Mouse (Mus musculus): ENCODE data around the gene Fam192a.

Fam192a gene

DNA sequence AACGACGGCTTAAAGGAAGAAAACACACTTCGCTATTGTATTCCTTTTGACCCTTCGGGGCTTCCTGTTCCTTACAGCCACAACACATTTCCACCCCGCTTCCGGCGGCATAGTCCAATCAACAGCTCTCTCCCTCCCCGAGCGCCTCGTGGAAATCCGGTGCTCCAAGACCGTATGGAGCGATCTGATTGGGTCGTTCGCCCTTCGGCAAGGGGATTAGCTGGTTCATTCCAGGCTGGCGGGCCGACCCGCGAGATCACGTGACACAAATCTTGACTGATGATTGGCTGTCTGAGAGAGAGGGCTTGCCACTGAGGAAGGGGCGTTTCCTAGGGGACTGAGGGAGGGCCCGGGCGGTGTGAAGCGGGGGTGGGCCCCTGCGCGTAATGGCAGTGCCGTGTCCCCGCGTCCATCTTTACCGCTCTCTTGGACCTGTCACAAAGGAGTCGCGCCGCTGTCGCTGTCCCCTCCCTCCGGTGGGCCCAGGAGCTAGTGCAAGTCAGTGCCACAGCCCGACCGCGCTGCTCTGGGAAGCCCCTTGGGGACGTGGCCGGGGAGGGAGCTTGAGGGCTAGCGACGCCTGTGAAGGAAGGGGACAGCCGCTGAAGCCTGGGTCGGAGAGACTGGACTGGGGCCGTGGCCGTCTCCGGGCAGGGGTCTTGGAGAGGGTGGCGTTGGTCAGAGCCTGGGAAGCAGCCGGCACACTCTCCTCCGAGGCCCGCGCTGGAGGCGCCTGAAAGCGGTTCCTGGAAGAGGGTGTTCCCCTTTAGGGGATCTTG, at the start of gene Fam192a, which contains the start of gene Rspry1:
Fam192a (minus strand) TSS at position 391 of the 779 bp plus-strand sequence.
Rspry1 (plus strand) TSS at position 331 of the 779 bp plus-strand sequence.
- DNase-seq = peak; percentile 98 to 99

- DNase-seq = no peak
Measured at GRCm38 (mm10) chr8:94649496-94649895, 47.7 kb upstream of the Fam192a start.

- DNase-seq = no peak
Measured at GRCm38 (mm10) chr8:94646165-94646564, 44.4 kb upstream of the Fam192a start.

DNA sequence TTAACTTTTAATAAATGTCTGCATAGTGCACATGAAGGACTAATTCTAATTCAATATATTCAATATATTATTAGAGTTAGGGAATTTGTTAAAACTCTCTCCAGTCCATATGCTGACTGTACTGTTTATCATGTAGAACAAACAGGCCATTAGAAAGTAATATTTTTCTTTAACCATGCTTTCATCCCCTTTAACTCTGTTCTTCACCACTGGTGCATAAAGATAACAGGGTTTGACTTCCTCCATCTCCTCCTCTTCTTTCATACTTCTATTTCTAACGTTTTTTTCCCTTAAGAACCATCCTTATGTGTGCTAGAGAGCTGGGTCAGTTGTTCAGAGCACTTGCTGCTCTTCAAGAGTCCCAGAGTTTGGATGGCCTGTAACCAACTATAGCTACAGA, 43.4 kb upstream of the Fam192a start:
- DNase-seq = no peak

DNA sequence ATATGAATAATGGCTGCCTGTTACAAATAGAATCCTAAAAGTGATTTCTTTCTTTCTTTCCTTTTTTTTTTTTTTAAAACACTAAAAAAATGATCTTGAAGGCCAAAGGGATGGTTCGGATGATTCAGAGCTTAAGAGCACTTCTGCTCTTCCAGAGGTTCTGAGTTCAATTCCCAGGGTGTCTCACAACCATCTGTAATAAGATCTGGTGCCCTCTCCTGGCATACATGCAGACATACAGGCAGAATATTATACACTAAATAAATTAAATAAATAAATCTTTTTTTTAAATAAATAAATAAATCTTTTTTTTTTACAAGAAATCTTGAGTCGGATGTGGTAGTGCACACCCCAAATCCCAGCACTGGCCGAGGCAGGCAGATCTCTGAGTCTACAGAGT, 40.1 kb upstream of the Fam192a start:
- DNase-seq = no peak

DNA sequence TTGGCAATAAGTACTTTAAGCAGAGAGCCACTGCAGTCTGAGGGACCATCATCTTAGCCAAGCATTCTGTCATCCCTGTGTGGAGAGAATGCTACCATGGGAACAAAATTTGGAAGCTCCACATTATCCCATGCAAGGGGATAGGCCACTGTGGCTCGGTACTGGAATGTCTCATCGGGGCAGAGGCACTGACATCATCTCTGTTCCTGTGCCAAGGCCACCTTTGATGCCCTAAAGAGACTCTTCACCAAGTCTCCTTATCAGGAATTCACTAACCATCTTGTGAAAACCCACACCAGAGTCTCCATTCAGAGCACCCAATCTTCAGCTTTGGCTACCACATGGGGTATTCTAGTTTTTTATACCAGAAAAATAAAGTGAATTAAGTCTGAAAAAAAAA, 39.4 kb upstream of the Fam192a start:
- no peak for DNase-seq

DNA sequence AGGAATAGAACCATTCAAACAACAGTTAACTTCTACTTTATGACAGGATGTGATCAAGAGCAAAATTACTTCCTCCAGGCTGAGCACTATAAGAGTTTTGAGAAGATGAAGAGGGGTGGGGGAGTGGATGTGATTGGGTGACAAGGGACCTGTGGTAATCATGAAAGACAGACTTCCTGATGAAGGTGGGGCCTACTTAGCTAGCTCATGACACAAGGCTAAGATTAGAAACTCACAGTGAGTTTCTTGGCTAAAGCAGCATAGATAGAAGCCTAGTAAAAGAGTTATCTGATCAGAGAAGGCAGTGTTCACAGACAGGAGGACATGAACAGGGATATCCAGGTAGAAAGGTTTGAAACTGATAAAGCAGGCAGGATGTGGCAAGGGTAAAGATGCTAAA, 32.4 kb upstream of the Fam192a start:
- no peak for DNase-seq

DNA sequence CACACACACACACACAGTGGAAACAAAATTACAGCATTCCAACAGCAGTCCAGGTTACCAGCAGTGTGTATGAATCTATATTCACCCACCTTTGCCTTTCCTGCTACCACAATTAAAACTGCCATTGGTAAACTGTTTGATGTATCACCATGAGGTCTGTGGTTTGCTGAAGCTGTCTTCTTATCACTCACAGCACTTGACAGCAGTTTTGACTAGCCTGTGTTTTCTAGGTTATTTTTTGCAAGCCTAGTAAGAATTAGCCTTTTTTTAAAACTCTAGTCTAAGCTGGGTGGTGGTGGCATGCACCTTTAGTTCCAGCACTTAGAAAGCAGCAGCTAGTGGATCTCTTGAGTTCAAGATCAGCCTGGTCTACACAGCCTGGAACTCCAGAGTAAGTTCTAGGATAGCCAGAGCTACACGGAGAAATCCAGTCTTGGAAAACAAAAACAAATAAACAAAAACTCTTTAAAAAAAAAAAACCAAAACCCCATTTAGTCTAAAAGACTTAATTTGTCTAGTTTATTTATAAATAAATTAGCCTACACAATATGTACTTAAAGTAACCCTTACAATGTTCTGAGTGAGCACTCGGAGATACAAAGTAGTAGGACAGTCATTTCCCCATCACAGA, 31.9 kb upstream of the Fam192a start:
- no peak for DNase-seq

DNA sequence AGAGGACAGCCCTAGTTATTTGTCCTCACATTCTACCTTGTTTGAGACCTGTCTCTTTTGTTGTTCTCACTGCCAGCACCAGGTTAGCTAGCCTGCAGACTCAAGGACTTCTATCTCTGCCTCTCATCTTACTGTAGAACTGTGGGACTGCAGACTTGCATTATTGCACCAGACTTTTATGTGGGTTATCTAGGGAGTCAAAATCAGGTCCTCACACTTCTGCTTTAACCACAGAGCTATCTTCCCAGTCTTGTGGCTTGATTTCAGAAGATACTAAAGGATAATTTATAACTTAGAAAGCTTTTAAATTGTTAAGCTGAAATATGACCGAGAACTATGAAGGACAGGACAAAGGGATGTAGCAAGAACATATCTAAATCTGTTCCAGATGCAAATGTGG, 23.1 kb upstream of the Fam192a start:
- DNase-seq = no peak

DNA sequence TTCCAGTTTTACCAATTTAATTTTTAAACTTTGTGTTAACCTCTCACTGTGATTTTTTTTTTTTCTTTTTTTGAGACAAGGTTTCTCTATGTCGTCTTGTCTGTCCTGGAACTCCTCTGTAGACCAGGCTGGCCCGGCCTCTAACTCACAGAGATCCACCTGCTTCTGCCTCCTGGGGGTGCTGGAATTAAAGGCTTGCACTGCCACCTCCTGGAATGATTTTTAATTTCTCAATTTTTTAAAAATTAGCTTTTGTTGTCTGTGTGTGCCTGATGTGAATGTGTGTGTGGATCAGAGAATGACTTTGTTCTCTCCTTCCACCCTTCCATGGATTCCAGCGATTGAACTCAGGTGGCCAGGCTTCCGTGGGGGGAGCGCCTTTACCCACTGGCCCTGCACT, 5.3 kb upstream of the Fam192a start:
- no peak for DNase-seq

DNA sequence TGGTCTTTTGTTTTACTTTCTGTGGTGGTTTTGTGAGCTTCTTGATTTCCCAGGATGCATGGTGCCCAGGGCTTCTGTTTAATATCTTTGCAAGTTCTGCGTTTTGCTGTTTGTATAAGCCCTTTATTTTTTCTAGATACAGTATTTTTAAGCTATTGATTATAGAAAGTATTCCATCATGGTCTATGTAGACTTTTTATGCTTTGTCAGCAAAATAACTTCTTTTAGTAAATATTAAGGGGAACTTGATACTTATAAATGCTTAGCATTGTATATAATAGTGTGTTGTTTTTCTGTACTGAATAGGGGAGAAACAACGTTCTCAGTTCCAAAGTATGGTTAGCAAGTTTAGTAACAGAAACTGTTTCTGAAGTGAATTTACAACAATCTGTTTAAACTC, 2.2 kb upstream of the Fam192a start:
- no peak for DNase-seq

- DNase-seq = peak; percentile 41 to 61
Measured at GRCm38 (mm10) chr8:94602471-94603131, 804 bp upstream of the Fam192a start.

DNA sequence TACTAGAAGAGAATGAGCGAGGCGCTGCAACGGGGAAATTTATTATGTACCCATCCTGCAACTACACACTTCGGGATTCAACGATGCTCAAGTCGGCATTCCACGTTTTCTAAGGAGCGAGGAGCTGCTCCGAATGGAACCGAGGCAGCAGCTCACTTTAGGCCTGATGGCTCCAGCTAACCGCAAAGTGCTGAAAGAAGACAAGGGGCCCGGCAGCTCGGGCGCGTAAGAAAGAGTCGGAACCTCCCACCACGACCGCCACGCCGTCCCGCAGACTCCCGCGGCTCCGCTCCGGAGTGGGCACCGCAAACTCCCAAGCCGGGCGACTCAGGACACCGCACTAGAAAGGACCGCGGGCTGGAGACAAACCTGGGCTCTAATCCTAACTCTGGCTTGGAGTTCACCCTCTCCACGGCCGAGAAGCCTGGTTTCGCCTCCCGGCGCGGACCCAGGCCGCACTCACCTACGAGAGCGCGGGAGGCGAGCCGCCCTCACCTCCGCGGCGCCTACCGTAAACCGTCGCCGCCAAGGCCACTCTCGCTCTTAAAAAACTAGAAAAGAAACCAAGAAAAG, 677 bp downstream of the Fam192a start:
- peak; percentile 49 to 67 for DNase-seq

- peak in 1 of 2 experiments; percentile 10 for DNase-seq
Measured at GRCm38 (mm10) chr8:94600478-94600877, 1.3 kb downstream of the Fam192a start.

DNA sequence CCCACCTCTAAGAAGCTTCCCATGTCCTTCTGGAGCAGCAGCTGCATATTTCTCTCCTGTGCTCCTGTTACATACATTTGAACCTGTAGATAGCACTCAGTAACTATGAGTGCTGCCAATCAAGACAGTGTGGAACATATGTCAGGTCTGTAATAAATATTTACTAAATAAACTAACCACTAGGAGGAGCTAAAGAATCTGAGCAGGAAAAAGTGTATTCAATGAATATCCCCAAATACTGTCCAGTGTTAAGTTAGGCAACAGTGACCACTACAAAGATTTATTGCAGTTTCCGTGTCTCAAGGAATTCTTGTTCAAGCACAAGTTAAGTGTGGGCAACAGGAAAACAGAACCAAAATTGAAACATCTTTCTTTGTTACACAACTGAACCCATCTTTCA, 7.6 kb downstream of the Fam192a start:
- no peak for DNase-seq

GRCm38 (mm10) chr8:94591691-94592090, 10.1 kb downstream of the Fam192a start:
- DNase-seq = no peak

DNA sequence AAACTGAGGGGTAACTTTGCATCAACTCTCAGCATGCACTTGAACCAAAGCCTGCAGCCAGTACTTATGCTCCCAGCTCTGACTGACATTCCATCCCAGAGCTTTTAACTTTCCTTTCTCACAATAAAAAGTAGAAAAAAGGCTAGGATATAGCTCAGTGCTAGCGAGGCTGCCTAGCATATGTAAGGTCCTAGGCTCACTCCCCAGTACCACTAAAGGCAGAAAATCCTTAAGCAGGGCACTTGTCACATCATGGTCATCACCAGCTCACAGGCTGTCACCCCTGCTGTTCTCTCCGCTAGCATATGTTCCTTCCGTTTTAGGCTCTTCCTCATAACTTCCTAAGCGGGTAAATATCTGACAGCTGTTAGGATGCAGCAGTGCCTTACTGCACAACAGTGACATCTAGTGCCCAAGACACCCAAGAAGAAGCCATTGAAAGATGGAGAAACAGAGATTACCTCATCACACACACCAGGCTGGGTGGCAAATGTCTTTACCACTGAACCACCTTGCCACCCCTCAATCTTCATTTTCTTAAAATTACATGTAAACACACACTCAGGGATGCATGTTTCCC, 17.5 kb downstream of the Fam192a start:
- DNase-seq = peak; percentile 44 to 64

DNA sequence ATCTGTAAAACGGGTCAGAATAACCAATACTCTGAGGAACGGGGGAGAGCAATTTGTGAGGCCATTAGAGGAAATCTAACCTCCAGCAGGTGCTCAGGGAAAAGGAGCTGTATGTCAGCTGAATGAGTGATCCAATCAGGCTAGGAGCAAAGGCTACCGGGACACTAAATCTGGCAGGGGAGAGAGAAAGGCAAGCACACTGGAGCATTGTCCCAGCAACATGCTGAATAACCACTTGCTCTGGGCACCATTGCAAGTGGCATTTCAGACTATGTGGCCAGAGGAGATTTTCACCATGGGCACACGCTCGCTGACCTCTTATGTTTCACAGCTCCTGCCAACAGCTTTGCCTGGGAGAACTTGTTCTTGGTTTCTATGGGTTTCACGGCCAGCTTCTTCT, 19.2 kb downstream of the Fam192a start:
- no peak for DNase-seq

DNA sequence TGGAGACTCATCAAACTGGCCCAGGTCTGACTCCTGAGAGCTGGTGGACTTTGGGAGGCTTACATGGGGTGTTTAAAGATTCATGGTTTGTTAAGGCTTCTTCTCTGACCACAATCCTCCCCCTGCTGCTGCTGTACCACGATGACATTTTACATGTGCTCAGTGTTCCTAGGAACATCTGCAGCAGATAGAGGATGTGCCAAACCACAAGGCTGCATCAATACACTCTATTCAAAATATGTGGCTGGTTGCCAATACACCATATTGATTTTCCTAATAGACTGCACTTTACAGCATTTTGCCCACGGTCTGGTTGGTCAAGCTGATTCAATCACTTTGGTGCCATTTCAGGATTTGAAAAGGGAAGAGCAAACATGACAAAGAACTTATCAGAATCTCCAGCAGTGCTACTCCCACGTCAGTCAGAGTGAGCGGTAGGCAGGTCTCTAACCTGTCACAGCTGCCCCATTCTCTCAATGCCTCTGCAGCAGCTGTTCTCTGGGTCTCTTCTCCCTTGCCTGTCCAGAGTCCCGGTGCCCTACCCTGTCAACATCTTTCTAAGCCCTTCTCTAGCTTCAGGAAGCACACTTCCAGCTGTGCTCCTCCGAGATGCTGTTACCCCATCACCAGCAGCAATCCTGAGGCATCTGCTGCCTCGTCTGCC, 19.8 kb downstream of the Fam192a start:
- DNase-seq = no peak

DNA sequence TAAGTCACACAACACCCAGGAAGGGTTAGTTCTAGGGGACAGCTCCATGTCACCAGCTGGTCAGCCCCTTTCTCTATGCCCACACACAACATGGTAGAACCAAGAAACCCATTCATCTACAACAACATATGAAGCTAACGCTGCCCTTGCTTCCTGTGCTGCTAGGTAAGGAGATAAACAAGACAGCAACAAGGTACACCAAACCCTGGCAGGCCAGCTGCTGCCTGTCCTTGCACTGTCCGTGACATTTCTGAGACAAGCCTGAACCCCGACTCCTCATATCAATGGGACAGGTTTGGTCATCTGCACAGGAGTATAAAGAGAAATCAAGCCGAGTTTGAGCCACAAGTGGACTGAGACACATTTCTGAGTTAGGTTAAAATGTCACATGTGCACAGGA, 26.6 kb downstream of the Fam192a start:
- DNase-seq = no peak

GRCm38 (mm10) chr8:94574159-94574907, 27.5 kb downstream of the Fam192a start:
- no peak for DNase-seq

- DNase-seq = no peak
Measured at GRCm38 (mm10) chr8:94571896-94572295, 29.9 kb downstream of the Fam192a start.

Data from kidney, postnatal 4 days (tissue).